Mouse (Mus musculus): ENCODE measurements around the gene Ephb2.

- TF ChIP-seq POLR2A (IDR thresholded peaks at IDR 0.05; ENCODE audit: low read depth, low read length) (no peak), CTCF (IDR thresholded peaks at IDR 0.05; ENCODE audit: extremely low read depth, insufficient read length, insufficient replicate concordance, low read depth, low read length) (no peak)
These were observed 6.2 kb upstream of the Ephb2 start for GRCm38 (mm10) chr4:136842033-136842432.

Data from small intestine, adult 2 months (tissue).